Comparison of ENCODE assay signal across 18 mouse cellular contexts in the genomic region with DNA sequence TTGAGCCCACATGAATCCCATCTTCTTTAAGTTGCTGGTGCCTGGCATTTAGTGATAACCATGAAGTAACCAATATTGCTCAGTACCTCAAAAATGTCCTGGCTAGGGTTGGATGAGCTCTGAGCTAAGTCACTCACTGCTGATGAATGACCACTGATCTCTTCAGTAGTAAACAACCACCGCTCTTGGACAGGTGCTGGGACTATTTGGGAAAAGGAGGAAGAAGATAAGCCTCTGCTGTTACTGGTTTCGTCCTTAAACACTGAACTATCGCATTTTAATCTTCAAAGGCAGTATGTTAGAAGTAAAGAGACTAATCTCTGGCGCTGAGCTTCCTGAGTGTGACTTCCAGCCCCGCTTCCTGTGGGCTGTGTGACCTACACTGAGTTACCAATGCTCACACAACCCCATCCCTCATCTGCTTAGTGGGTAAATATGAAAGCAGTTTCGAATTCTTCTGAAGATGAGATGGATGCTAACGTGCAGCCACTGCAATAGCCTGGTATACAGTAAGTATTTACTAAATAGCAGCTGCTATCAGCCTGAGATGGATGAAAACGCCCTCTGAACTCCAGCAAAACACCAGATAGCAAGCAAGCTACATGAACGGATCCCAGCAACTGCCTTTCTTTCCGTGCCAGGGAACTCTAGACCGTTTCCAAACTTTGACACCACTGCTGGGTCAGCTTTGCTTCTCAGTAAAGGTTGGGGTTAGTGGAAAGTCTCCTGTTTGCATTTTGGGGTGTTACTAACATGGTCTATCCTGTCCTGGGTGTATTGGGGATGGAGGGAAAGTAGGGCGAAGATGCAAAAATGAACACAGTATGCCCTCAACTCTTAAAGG. TPM values are rescaled to one million over a fixed set of nuclear protein-coding genes. Genes with fewer than 3 reads are reported as not detected.
A peak's percentile ranks its signal among the peaks of the same experiment; 100 is the strongest.
DNase-seq lines count a peak whose midpoint lies in the region; ATAC-seq lines count a peak whose summit lies in the region.
"Had no signal": no experiment of that assay in that cellular context is flagged by ENCODE, and none has a peak within 500 bp of the region (broad histone marks: within the 10 kb centered on the region; RNA-seq: fewer than 3 reads in every experiment).

No protein-coding gene starts in this region.

- peak; percentile 51 to 60 for ATAC-seq in hematopoietic stem cell, adult 5-6 weeks (replicated peaks in 1 of 2; ENCODE audit: insufficient read depth in 1 of 2, low FRiP score in 2 of 2, low TSS enrichment in 1 of 2, low read depth in 1 of 2, poor library complexity in 2 of 2, severe bottlenecking in 2 of 2)
- peak; percentile 41 for ATAC-seq in megakaryocyte-erythroid progenitor cell, adult 5-6 weeks (replicated peaks; ENCODE audit: low FRiP score, low TSS enrichment, poor library complexity, severe bottlenecking)
- ATAC-seq: Patski had no signal

- intact Hi-C loops in left cerebral cortex, postnatal 4 days (cut with DNase I): no loop called here

- DNase-seq in heart, adult 11 months: peak; percentile 91
- DNase-seq in heart, postnatal 4 days: no peak
- DNase-seq in CD4-positive helper T cell, adult 2 months (ENCODE audit: low read depth, low spot score): peak; percentile 77
- no peak for DNase-seq in left cerebral cortex, postnatal 4 days
- no peak for DNase-seq in urinary bladder, adult 2 months (ENCODE audit: low spot score)
- no peak for DNase-seq in right cerebral cortex, adult 2 months (ENCODE audit: low spot score in 2 of 2)
- DNase-seq: gastrocnemius, postnatal 10 days; kidney, postnatal 4 days had no signal

RNA-seq across cellular contexts. Expression of gene Gm5426, which starts 44.4 kb away (rescaled TPM):
- total RNA-seq in heart, postnatal 4 days (2021): not detected
- total RNA-seq in hematopoietic stem cell, adult 5-6 weeks (2017): not detected in 2 replicates
- not detected in 2 replicates for total RNA-seq in megakaryocyte-erythroid progenitor cell, adult 5-6 weeks (2014; fragmentation: Nextera tagmentation)
- total RNA-seq in megakaryocyte-erythroid progenitor cell, adult 5-6 weeks (2017): not detected in 2 replicates
- not detected for total RNA-seq in left cerebral cortex, postnatal 4 days (2021)
- polyA plus RNA-seq in urinary bladder, adult 2 months (2012; rRNA removed): not detected in 2 replicates
- total RNA-seq: gastrocnemius, postnatal 10 days; left cerebral cortex, postnatal 25 days had no signal
- polyA plus RNA-seq: brain, embryonic 14.5 days; cortical plate, adult 2 months; hindbrain, embryonic 15.5 days; midbrain, embryonic 10.5 days; neural tube, embryonic 15.5 days; Patski; testis, adult 2 months had no signal

Comparison
In these comparisons a context has a peak if more than half of its experiments do, and no peak if none do; other contexts are left out.
1. DNase-seq: peak in heart, adult 11 months (single experiment) and CD4-positive helper T cell, adult 2 months (single experiment); none in heart, postnatal 4 days (single experiment), left cerebral cortex, postnatal 4 days (single experiment), urinary bladder, adult 2 months (single experiment) and right cerebral cortex, adult 2 months (0 of 2).